Mouse (Mus musculus) limb, embryonic 10.5 days (tissue): Measurements from ENCODE around the gene Atp1a2. TPM values are rescaled to one million over a fixed set of nuclear protein-coding genes. Genes with fewer than 3 reads are reported as not detected.

Experiments
- DNase-seq: peaks from one replicate; pipeline ENCODE4 v3.0.0-alpha.2; 2017; ENCODE audit warnings: low spot score
- H3K27ac ChIP-seq: fragments of 300-500 bp; sonication (generic); 2 replicates; pipeline ENCODE4 v1.5.1; 2016; ENCODE audit warnings: mild to moderate bottlenecking
- H3K27me3 ChIP-seq: fragments of 300-500 bp; sonication (generic); 2 replicates; pipeline ENCODE4 v1.6.1; 2016; ENCODE audit warnings: low read depth, mild to moderate bottlenecking; ENCODE audit not compliant: poor library complexity, severe bottlenecking
- H3K36me3 ChIP-seq: fragments of 300-500 bp; sonication (generic); 2 replicates; pipeline ENCODE4 v1.6.1; 2016; ENCODE audit warnings: mild to moderate bottlenecking, moderate library complexity
- H3K4me1 ChIP-seq: fragments of 300-500 bp; sonication (generic); 2 replicates; pipeline ENCODE4 v1.6.1; 2016
- H3K4me3 ChIP-seq: fragments of 300-500 bp; sonication (generic); 2 replicates; pipeline ENCODE4 v1.5.1; 2016; ENCODE audit warnings: mild to moderate bottlenecking, moderate library complexity
- H3K9me3 ChIP-seq: fragments of 300-500 bp; sonication (generic); replicated peaks from 2 replicates; pipeline ENCODE4 v1.6.1; 2016; ENCODE audit warnings: mild to moderate bottlenecking
- WGBS: fragments of 180-500 bp; shearing (Covaris S2); methylation state at CpG from one replicate; pipeline ENCODE4 v1.1.7; 2016; 5-methylcytosine and 5-hydroxymethylcytosine counted together
- polyA plus RNA-seq: library from polyadenylated mRNA; unstranded; fragments of >200 nt; fragmentation: Nextera tagmentation; extraction: Ambion mirVana; gene quantifications from 2 replicates; pipeline ENCODE4 v1.2.1, GENCODE M21; 2016

Gene Atp1a2
- 0.62 and 3.2 TPM in 2 replicates for polyA plus RNA-seq

DNA sequence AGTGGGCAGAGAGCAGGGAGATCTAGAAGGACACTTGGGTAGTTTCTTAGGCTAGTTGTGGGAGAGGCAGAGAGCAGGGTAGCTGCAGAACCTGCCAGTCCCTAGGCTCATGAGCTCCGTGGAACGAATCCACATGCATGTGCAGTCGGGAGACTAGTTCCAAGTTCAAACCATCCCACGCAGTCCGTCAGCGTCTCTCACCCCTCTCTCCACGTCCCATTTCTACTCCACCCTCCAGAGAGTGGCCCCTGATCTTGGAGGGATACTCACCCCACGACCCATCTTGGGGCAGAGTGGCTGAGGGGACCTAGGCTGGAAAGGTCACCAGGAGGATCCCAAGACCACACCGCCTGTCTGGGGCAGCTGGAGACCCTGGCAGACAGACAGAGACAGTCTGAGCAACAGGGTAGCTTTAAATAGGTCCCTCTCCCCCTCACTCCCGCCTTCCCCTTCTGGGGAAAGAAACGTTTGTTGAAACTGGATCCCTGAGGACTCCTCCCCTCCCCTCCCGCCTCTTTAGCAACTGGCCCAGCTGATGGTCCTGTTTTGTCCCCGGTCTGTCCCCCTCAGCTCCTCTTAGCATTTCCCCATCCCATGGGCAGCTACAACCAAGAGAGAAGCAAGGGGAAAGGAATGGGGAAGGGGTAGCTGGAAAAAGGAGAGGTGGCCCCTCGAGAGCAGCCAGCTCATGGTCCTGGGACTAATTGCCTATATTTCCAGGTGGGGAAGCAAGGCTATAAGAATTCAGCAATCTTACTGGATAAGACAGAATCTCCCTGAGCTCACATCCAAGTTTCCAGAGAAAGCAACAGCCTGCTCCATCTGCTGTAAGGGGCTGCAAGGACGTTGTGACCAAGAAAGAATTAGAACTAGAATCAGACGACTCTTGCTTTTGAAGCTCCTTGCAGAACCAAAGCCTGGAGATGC, at the start of gene Atp1a2:
Gene Atp1a2 (minus strand): TSS at position 454 of the 927 bp plus-strand sequence.
- no peaks in the 10 kb centered on the region for H3K36me3 ChIP-seq
- peak; percentile 51 for DNase-seq
- H3K27ac ChIP-seq, result peak within 1 kb of the TSS; percentile 83
- no peaks in the 10 kb centered on the region for H3K9me3 ChIP-seq
- H3K4me3 ChIP-seq, result peak within 1 kb of the TSS; percentile 39
- peaks cover 81% of the 10 kb centered on the region for H3K4me1 ChIP-seq
- peaks cover 25% of the 10 kb centered on the region; the same call in 1 of the 2 replicates for H3K27me3 ChIP-seq
- 11% methylated on average over 16 of the region's 16 CpGs for WGBS

DNA sequence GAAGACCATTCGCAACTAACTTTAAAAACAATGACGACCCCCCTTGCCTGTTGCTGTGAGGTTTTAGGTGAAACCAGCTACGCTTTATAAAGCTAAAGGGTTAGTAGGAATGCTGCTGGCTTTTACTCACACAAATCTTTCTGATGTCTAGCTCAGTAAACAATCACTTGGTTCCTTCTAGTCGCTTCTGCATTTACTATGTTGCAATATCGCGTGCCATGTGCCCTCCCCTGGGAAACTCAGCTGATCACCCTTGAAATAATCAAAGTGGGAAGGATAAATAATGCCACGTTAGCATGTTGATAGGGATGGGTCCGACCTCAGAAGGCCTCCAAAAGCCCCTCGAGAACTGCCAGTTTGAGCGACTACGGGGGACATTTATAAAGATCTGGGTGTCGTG, 49.5 kb upstream of the Atp1a2 start:
- Histone ChIP-seq H3K4me3 (no peak overlapping the region), H3K9me3 (no peaks in the 10 kb centered on the region), H3K27ac (no peak overlapping the region), H3K4me1 (peaks cover 14% of the 10 kb centered on the region), H3K27me3 (peaks cover 54% of the 10 kb centered on the region), H3K36me3 (no peaks in the 10 kb centered on the region)
- no peak for DNase-seq
- WGBS, result 92% methylated on average over 12 of the region's 12 CpGs

DNA sequence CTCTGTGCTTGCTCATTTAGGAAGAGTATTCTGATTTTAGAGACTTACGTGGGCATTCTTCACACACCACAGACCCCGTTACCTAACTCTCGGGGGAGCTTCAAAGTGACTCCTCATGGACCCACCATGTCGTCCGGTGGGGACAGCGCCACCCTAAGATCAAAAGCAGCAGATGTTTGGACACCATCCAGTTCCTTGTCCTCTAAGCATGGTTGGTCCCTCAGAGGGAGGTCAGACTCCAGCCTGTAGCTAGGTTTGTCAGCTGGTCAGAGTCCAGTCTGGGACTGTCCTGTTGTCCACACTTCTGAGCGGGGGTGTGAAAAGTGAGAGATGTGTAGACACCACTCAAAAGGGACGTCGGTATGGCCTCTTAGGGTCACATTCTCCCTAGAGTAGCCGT, 48.8 kb upstream of the Atp1a2 start:
- no peaks in the 10 kb centered on the region for H3K36me3 ChIP-seq
- no peak for DNase-seq
- H3K4me3 ChIP-seq, result no peak overlapping the region
- peaks cover 56% of the 10 kb centered on the region for H3K27me3 ChIP-seq
- H3K27ac ChIP-seq, result no peak overlapping the region
- H3K4me1 ChIP-seq, result peaks cover 14% of the 10 kb centered on the region
- no peaks in the 10 kb centered on the region for H3K9me3 ChIP-seq
- WGBS, result 85% methylated on average over 10 of the region's 10 CpGs

DNA sequence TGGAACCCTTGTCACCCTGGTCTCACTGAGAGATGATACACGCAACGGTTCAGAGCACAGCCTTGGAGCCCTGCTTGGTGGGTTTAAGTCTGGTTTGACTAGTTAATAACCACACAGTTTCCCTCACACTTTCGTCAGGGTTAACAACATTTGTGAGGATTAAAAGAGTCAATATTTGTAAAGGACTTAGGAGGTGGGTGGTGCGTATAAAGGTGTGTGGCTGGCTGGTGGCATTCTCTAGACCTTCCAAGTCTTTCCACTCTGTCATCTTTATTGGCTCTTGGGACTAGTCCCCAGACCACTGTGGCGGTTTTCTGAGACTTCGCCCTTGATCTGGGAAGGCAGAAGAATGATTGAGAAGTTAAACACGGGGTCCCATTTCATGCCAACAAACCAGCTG, 47.0 kb upstream of the Atp1a2 start:
- no peaks in the 10 kb centered on the region for H3K36me3 ChIP-seq
- peaks cover 56% of the 10 kb centered on the region for H3K27me3 ChIP-seq
- no peak overlapping the region for H3K4me3 ChIP-seq
- H3K9me3 ChIP-seq, result no peaks in the 10 kb centered on the region
- DNase-seq, result no peak
- WGBS, result 86% methylated on average over 7 of the region's 7 CpGs
- no peak overlapping the region for H3K27ac ChIP-seq
- H3K4me1 ChIP-seq, result peaks cover 13% of the 10 kb centered on the region

DNA sequence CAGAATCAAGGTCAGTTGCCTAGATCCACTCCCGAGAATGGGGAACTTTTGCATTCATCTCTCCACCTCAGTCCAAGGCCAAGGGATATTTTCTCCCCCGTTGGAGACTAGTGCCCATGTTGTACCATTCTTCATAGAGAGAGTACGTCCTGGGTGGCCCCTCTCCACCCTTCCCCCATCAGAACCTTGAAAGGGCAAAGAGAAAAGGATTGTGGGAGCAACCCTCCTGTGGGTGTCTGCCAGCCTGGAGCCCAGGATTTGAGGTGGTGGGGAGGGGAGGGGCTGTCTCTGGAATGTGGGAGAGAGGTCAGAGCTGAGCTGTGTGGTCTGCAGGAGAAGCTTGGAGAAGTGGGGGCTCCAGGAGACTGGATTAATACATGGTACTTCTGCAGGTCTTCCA, 46.0 kb upstream of the Atp1a2 start:
- no peak overlapping the region for H3K27ac ChIP-seq
- no peaks in the 10 kb centered on the region for H3K36me3 ChIP-seq
- DNase-seq, result no peak
- H3K27me3 ChIP-seq, result peaks cover 56% of the 10 kb centered on the region
- no peak overlapping the region for H3K4me3 ChIP-seq
- H3K4me1 ChIP-seq, result peaks cover 9% of the 10 kb centered on the region
- 64% methylated on average over 3 of the region's 3 CpGs for WGBS
- no peaks in the 10 kb centered on the region for H3K9me3 ChIP-seq

DNA sequence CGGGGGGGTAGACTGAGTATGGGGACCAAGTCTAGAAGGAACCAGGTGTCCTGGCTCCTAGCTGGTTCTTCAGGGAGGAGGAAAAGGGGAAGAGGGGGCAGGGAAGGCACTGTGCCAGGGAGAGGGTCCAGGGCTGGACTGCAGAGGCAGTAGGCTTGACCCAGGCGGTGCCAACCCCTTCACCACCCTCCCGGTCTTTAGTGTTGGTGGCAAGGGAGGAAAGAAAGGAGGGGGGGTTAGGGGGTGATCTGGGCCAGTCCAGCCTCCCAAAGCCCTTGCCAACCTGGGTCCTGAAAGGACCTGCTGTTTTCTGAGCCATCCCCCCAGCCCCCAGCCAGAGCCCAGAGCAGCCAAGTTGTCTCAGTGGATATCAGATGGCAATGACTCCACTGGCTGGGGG, 44.9 kb upstream of the Atp1a2 start:
- Histone ChIP-seq H3K4me3 (no peak overlapping the region), H3K27ac (no peak overlapping the region), H3K27me3 (peaks cover 65% of the 10 kb centered on the region), H3K36me3 (no peaks in the 10 kb centered on the region), H3K9me3 (no peaks in the 10 kb centered on the region), H3K4me1 (peaks cover 9% of the 10 kb centered on the region)
- DNase-seq, result no peak
- WGBS, result 90% methylated on average over 3 of the region's 3 CpGs

DNA sequence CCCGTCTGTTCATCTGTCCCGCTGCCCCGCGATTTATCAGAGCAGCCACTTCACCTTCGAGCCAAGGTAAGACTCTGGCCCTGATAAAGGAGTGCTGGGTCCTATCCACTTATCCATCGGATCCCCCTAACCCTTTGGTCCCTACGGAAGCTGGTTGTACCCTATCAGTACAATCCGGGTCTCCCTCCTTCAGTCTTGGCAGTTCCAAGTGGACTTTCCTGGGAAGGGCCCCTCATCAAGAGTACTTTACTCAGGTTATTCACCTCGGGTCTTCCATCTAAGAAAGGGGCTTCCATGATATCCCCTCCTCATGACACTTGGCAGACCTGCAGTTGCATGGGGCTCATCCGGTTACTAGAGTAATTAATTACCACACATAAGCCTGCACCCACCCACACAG, 43.5 kb upstream of the Atp1a2 start:
- Histone ChIP-seq H3K4me1 (peaks cover 9% of the 10 kb centered on the region), H3K27ac (no peak overlapping the region), H3K36me3 (no peaks in the 10 kb centered on the region), H3K9me3 (no peaks in the 10 kb centered on the region), H3K4me3 (peak overlapping the region; percentile 50), H3K27me3 (peaks cover 71% of the 10 kb centered on the region)
- 22% methylated on average over 10 of the region's 10 CpGs for WGBS
- no peak for DNase-seq

DNA sequence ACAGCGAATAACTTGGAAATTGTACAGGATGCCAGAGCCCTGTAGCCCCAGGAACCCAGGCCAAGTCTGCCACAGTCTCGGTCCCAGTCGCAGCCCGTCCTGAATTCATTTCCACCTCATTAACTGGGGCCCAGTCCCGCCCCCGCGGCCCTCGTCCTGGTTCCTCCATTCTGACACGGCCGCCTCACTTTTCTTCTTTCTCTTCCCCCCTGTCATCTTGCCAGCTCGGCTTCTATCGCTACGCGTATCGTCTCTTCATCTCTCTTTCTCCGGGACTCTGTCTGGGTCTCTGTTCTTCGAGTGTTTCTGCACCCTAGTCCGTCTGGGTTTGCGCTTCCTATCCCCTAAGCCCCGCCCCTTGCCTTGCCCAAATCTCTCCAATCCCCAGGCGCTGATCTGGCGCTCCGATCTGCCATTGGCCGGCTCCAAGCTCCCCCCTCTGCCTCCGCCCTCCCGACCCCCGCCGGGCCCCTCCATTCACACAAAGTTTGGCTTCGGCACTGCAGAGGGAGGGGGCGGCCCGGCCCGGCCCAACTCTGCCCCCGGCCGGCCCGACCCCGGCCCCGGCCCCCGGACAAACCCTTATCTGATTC, 43.0 kb upstream of the Atp1a2 start, which contains the start of gene Kcnj10:
Gene Kcnj10 (plus strand): TSS at position 482 of the 593 bp plus-strand sequence.
- Histone ChIP-seq H3K9me3 (no peaks in the 10 kb centered on the region), H3K4me1 (peaks cover 9% of the 10 kb centered on the region), H3K27me3 (peaks cover 71% of the 10 kb centered on the region), H3K36me3 (no peaks in the 10 kb centered on the region), H3K4me3 (peak within 1 kb of the TSS; percentile 50), H3K27ac (no peak within 1 kb of the TSS)
- 1% methylated on average over 38 of the region's 38 CpGs for WGBS
- peak; percentile 79 for DNase-seq

DNA sequence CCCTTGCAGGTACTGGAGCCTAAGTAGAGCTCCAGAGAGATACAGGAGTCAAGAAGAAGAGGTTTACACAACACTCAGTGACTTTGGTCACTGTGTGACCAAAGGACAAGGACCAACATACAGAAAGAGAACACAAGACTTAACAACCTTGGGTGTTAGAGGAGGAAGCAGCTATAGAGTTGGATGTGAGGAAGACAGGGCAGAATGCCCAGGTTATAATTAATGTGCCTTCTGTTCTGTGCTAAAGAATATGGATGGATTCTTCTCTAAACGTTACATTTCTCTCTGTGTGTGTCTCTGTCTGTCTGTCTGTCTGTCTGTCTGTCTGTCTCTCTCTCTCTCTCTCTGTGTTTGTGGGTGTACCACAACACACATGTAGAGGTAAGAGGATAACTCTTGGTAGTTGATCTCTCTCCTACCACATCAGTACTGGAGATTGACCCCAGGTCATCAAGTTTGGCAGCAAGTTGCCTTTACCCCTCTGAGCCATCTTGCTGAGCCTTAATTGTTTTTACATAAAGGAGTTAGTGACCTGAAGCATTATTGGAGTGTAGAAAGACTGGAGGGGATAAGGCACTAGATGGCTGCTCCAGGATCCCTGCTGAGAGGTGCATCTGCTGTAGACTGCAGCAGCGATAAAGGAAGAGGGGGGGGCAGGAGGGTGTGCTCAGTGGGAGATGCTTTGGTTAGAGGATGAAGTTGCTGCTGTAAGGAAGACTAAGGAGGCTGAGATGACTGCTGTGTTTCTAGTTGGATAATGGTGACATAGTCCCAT, 39.7 kb upstream of the Atp1a2 start:
- Histone ChIP-seq H3K36me3 (no peaks in the 10 kb centered on the region), H3K4me3 (no peak overlapping the region), H3K9me3 (no peaks in the 10 kb centered on the region), H3K4me1 (peaks cover 9% of the 10 kb centered on the region), H3K27me3 (peaks cover 90% of the 10 kb centered on the region), H3K27ac (no peak overlapping the region)
- 35% methylated on average over 2 of the region's 2 CpGs for WGBS
- DNase-seq, result no peak

DNA sequence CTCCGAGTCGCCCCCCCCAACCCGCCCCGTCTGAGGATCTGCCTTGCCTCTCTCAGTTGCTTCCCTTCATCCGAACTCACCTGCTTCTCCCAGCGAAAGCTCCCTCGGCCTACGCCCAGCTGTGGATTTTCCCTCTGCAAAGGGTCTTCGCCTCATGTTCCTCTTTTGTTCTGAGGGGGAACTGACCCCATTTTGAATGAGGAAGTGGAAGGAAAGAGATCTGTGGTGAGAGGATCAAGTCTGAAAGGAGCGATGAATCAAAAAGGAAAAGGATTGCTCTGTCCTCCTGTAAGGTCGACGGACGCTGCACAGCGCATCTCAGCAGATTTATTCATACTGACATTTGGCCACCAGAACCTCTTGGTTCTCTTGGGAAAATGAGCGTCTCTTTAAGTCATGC, 37.9 kb upstream of the Atp1a2 start:
- H3K4me3 ChIP-seq, result no peak overlapping the region
- H3K9me3 ChIP-seq, result no peaks in the 10 kb centered on the region
- peaks cover 4% of the 10 kb centered on the region for H3K4me1 ChIP-seq
- no peak for DNase-seq
- no peak overlapping the region for H3K27ac ChIP-seq
- no peaks in the 10 kb centered on the region for H3K36me3 ChIP-seq
- peaks cover 82% of the 10 kb centered on the region for H3K27me3 ChIP-seq
- WGBS, result 77% methylated on average over 15 of the region's 15 CpGs

DNA sequence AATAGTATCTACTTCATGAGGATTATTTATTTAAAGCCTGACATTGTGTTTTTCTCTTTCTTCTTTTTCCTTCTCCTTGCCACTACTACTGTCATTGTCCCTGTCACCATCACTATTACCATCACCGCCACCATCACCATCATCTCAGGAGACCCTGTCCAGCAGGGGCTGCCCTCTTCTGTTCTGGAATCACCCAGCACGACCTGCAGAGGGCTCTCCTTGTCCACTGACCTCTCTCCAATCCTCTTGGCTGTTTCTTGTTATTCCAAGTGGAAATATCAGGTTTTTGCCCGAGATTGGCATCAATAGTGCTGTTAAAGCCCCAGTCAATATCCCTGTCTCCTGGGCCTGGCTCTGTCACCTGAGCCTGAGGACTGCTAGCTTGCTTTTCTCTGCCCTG, 35.6 kb upstream of the Atp1a2 start:
- H3K4me1 ChIP-seq, result no peaks in the 10 kb centered on the region
- H3K27ac ChIP-seq, result no peak overlapping the region
- WGBS, result 23% methylated on average over 3 of the region's 3 CpGs
- peak; percentile 26 for DNase-seq
- H3K9me3 ChIP-seq, result no peaks in the 10 kb centered on the region
- peaks cover 82% of the 10 kb centered on the region for H3K27me3 ChIP-seq
- H3K36me3 ChIP-seq, result no peaks in the 10 kb centered on the region
- H3K4me3 ChIP-seq, result no peak overlapping the region

DNA sequence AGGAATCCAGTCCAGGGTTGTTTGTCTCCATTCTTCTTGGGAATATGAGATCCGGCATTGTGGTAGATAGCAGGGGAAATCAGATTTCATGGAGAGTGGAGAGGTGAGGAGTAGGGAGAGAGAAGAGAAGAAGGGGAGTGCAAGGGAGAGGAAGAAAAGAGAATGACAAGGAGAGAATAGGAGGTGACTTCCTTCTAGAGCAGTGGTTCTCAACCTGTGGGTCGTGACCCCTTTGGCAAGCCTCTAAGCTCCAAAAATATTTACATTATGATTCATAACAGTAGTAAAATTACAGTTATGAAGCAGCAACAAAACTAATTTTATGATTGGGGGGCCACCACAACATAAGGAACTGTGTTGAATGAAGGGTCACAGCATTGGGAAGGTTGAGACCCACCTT, 35.1 kb upstream of the Atp1a2 start:
- Histone ChIP-seq H3K27me3 (peaks cover 82% of the 10 kb centered on the region), H3K4me3 (no peak overlapping the region), H3K9me3 (no peaks in the 10 kb centered on the region), H3K4me1 (no peaks in the 10 kb centered on the region), H3K36me3 (no peaks in the 10 kb centered on the region), H3K27ac (no peak overlapping the region)
- WGBS, result 87% methylated on average over 2 of the region's 2 CpGs
- DNase-seq, result no peak
